Mouse (Mus musculus) gastrocnemius, postnatal 36 days (tissue): ENCODE data around the gene Slc39a1. TPM values are rescaled to one million over a fixed set of nuclear protein-coding genes. Genes with fewer than 3 reads are reported as not detected.
A peak's percentile ranks its signal among the peaks of the same experiment; 100 is the strongest.
"Not testable (repeated sequence)": the region's sequence is repeated elsewhere in the genome, so short reads cannot be mapped to it uniquely, and the experiment has no call there.

ENCODE experiments used
- DNase-seq, 2 experiments: peaks; one replicate each; pipeline ENCODE4 v3.0.0; 2022
- intact Hi-C: fragments of 180-260 bp; cut with DNase I; formaldehyde crosslinking; loops from one replicate; pipeline ENCODE4 v1.15.1; 2025
- total RNA-seq, 2 experiments: library from RNA; stranded (reverse); gene quantifications; 2 replicates each; pipeline ENCODE4 v1.2.3; 2021

Slc39a1 gene
- total RNA-seq, 2 experiments from 2014 or later: 47.5 to 48.3 TPM

DNA sequence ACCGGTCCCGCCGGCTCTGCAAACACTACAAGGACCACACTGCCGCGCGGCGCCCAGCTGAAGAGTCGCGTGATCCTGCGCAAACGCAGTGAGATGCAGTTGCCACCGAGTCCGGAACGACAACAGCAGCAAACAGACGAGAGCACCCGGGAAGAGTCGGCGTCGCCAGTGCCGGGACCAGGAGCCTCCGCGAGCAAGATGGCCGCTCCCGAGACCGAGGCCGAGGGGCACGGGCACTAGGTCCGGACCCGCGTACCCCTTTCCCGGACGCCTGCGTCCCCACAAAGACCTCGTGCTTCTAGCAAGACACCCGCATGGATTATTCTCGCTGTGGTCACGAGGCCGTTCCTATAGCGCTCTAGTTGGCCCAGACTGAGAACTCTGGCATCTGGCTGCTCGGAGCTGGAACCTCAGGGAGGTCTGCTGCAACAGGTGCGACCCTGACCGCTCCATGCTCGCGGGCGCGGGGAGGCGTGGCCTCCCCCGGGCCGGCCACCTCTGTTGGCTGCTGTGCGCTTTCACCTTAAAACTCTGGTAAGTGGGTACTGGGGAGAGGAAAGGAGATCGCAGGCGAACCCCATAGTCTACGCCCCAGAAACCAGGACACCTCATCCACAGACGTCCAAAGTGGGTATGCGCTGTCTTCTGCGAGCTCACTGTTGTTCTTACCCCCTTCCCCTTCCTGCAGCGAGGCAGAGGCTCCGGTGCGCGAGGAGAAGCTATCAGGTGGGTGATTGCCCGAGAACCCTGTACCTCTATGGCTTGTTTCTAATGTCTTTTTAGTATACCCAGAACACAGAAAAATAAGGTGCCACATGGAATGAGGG, 16.3 kb upstream of the Slc39a1 start, which contains the start of gene Jtb:
Jtb (plus strand) TSS at position 91 of the 827 bp plus-strand sequence.
- DNase-seq: peak; percentile 87 to 90
- intact Hi-C loops: no loop called here

DNA sequence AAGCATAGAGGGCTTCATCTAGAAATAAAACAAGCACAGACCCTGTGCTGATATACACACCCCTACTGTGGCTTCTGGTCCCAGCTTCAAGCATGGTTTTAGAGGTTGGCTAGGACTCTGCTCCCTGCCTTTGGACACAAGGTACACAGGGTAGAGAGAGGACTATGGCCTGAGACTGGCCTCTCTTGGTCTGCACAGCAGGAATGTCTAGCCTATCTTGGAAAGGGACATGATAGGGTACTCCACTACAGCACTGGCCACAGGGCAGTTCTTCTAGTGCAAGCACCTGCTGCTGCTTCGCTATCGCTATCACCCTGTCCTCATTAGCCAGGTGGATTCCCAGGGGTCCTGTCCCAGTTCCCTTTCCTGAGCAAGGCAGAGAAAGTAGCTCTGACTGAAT, 6.7 kb upstream of the Slc39a1 start:
- intact Hi-C loops: no loop called here
- no peak for DNase-seq

DNA sequence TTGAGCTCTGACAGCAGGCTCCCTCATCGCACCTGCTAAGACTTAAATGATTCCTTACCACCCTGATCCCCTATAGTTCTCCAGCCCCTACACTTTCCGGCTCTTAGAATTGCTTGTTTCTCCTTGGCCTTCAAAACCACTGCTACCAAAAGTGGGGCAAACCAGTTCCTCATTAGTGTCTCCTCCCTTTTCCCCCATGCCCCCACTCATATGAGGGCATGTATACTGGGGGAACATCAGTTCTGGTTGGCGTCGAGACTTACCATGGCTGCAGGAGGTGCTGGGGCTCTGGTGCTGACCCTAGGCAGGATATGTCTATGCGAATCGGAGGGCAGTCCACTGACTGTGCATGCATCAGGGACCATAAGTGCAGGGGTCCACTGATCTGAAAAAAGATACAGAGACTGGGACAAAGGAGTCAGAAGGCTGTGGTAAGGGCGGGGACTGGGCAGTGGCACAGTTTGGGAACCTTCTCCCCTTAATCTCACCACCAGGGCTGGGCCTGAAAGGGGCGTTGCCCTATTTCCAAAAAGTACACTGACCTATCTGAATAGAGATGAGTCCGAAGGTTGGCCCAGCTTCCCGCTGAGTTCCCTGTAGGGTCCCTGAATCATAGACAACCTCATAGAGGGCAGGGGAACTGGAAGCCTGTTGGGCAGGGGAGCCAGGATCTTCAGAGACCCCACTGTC, 6.2 kb upstream of the Slc39a1 start:
- intact Hi-C loops: no loop called here

DNA sequence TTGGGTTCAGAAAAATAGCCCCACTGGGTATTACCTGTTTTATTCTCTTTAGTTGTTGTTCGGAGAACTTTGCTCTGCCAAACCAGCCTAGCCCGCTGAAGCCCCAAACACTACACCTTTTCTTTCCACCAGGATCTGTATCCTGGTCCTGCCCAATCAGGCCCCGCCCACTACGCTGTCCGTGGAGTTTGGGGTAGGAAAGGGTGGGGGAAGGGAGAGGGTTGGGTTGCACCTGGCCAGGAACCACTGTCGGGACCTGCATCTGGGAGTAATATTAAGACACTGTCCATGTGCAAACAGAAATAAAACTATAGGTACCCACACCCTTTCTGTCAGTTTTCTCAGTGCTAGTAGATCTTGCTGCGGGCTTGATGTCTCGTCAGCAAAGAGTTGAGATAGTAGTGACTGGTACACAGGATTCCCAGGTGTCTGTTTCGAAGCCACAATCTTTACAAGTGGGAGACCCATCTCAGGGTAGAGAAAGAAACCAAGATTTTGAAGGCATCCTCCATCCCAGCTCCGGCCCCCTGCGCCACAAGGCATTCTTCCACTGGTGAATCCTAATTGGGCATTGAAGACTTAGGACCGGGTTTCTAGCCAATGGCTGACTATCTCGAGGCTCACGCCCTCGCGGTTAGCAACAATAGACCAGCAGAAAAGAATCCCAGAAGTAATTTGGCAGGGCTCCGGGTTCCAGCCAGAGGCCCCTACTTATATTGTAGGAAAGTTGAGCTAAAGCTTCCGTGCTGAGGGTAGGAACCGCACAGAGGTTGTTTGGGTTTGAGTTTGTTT, 4.8 kb upstream of the Slc39a1 start, which contains the start of gene Creb3l4:
Creb3l4 (minus strand) TSS at position 529 of the 792 bp plus-strand sequence.
- DNase-seq: no peak
- intact Hi-C loops: no loop called here

More for the DNA sequence above, 6.2 kb upstream of the Slc39a1 start:
- no peak for DNase-seq

DNA sequence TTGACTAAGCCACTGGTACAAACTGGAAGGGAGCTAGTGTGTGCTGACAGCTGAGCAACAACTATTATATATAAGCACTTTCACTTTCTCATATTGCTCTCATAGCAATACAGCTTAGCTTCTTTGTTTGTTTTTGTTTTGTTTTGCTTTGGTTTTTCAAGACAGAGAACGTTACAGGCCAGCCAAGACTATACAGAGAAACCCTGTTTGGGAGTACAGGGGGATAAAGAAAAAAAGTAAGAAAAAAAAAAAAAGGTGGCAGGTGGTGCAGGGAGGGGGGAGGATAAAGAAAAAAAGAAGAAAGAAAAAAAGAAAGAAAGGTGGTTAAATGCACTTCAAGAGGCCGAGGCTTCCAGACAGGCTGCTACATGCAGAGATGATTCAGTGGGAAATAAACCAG, 2.6 kb upstream of the Slc39a1 start:
- DNase-seq: no peak
- intact Hi-C loops: no loop called here

DNA sequence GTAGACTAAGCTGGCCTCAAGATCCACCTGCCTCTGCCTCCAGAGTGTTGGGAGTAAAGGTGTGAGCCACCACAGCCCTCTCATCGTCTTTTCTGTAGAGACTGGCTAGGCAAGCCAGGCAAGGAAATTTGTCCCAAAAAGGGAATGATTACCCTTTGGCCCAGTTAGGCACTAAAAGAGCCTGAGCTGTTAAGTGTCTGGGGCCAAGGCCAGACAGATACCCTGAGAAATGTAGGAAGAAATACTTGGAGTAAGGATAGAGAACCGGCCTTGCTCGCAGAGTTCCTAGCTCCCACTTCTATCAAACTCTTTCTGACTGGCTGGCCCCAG, 377 bp upstream of the Slc39a1 start:
- no peak for DNase-seq
- intact Hi-C loops: no loop called here

DNA sequence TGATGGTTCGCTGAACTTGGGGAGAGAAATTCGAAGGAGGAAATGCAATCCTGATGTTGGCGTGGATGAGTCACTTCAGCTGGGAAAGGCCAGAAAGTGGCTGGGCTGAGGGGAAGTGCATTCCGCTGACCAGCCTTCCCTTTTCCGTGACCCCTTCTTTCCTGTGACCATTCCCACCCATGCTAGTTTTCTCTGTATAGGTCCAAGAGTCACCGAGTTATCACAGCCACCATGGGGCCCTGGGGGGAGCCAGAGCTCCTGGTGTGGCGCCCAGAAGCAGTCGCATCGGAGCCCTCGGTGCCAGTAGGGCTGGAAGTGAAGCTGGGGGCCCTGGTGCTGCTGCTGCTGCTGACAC, 751 bp downstream of the Slc39a1 start:
- intact Hi-C loops: no loop called here

DNA sequence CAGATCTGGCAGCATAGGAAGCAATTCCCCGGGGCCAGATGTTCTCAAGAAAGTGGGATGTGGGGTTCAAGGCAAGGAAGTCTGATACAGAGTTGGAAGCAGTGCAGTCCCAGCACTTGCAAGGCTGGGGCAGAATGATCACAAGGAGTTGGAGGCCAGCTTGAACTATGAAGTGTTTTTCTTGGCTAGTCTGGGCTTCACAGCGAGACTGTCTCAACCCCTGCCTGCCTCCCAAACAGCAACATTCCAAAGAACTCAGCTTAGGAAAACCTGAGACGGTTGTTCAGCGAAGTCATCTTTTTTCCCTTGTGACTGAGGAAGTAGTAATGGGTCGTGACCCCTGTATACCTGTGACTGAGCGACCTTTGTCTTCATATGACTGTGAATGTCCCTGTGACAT, 2.8 kb downstream of the Slc39a1 start:
- intact Hi-C loops: no loop called here
- DNase-seq: no peak

More for the DNA sequence above, 751 bp downstream of the Slc39a1 start:
- DNase-seq: no peak

DNA sequence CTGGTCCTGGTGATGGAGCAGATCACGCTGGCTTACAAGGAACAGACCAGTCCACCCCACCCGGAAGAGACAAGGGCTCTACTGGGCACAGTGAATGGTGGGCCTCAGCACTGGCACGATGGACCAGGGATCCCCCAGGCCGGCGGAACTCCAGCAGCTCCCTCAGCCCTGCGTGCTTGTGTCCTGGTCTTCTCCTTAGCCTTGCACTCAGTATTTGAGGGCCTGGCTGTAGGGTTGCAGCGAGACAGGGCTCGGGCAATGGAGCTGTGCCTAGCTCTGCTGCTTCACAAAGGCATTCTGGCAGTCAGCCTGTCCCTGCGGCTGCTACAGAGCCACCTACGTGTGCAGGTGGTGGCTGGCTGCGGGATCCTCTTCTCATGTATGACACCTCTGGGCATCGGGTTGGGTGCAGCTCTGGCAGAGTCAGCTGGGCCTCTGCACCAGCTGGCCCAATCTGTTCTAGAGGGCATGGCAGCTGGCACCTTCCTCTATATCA, 3.8 kb downstream of the Slc39a1 start:
- intact Hi-C loops, DNase-seq: not testable (repeated sequence)

DNA sequence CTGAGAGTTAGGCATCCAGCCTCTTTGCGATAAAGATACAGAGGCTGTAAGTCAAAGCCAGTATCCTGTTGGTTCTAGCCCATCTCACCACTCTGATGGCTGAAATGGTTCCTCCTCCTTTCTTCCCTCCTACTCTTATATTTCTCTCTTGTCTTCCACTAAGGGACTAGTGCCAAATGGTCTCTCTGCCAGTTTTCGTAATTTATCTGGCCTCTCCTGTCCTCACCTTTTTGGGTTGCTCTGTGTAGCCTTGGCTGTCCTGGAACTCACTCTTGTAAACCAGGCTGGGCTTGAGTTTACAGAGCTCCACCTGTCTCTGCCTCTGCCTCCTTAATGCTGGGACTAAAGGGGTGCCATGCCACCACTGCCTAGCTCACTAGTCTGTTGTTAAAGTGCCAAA, 4.7 kb downstream of the Slc39a1 start:
- DNase-seq, intact Hi-C loops: not testable (repeated sequence)

DNA sequence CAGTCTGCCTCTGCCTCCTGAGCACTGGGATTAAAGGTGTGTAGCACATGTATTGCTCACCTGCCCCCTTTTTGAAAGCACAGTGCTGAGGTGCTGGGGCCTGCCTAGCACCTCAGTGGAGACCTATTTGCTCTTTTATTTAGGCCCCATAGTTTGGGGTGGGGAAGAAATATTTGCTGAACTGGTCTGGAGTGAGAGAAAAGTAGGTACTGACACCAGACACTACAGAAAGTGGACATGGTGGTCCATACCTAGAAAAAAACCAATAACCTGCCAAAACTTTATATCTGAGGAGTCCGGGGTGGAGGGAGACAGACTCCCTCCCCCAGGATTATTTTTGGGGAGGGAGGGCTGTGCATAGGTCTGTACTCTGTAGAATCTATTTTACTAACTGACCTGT, 5.2 kb downstream of the Slc39a1 start:
- DNase-seq, intact Hi-C loops: not testable (repeated sequence)

DNA sequence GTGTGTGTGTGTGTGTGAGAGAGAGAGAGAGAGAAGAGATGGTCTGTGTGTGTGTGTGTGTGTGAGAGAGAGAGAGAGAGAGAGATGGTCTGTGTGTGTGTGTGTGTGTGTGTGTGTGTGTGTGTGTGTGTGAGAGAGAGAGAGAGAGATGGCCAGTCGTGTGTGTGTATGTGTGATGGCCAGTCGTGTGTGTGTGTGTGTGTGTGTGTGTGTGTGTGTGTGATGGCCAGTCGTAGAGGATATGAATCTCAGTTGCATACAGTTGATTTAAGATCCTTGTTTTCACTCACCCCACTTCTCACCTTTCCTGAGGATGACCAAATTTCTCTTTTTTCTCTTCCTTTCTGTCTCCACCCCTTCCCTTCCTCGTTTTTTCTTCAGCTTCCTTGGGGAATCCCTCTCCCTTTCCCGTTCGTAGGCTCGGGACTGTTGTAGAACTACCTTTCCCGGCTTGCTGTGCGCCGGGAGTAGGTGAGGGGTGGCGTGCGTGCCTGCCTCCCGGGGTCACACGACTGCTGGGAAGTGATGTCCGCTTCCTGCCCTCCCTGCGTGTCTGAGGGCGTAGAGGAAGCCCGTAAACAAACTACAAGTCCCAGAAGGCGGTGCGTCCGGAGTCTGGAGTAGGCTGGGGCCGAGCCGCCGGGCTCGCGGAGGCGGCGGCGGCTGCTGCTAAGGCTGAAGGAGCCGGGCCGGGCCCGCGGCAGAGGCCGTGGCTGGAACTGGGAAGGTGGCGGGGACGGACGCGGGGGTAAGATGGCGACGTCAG, 5.9 kb downstream of the Slc39a1 start, which contains the start of gene Crtc2:
Crtc2 (plus strand) TSS at position 511 of the 766 bp plus-strand sequence.
- peak; percentile 86 to 94 for DNase-seq
- intact Hi-C loops: no loop called here

DNA sequence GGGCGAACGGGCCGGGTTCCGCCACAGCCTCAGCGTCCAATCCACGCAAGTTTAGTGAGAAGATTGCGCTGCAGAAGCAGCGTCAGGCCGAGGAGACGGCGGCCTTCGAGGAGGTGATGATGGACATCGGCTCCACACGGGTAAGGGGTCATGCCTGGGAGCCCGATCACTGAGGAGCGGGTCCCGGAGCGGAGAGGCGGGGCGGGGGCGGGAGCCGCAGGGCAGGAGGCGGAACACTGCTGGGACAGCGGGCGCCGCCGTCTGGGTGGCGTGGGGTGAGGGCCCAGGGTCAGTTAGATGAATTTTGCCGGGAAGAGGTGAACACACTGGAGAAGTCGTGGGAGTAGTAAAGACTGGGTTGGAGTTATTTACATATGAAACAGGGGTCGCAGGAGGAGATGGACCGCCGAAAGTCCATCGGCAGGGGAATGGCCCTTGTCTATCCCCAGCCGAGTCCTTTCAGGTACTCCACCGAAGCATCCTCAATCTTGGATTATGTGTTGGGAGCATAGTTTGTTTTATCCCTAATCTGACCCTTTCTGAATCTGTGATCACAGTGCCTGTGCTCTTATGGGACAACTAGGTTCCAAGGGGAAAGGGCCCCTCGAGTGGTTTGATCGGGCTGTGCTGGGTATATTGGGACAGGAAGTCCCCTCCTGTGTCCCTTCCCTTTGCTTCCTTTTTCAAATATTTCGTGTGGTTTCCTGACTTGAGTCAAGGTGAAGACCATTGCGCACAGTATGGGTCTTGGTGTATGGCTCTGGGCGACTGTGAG, 6.6 kb downstream of the Slc39a1 start:
- intact Hi-C loops: no loop called here
- DNase-seq: no peak

DNA sequence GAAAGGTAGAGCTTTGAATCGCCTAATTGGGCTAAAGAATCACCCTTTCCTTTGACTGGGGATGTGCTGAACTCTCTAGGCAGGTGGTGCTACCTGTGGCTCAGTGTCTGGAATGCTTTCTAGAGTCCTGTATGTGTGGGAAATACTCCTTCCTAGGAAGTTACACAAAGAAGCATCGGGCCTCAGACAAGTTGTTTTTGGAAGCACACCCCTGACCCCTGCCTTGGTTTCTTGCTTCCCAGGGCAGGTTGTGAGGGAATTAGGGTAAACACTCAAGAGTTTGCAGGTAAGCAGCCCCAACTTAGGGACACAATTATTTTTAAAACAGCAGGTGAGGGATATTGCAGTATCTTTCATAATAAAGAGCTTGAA, 7.2 kb downstream of the Slc39a1 start:
- intact Hi-C loops: no loop called here
- DNase-seq: no peak

DNA sequence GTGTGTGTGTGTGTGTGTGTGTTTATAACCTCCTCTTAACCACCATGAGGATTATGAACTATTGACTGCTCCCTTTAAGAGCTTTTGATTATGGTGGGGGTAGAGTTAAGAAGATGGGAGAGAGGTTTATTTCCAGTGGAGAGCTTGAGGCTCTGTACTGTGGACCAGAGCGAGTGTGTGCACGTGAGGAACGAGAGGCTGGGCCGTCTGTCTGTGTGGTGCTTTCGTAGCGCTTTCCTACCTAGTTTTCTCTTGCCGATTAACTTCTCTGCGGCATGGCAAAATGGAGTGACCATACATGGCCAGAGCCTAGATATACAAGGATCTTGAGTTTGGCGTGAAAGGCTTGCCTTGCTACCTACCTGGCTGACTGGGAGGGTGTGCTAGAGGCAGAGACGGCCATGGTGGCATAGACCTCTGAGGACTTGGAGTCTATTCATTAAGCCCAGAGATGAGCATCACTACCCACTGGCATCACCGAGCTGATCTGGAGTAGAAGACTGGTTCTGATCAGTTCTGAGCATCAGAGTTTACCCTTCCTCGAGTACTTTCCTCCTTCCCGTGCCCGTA, 7.9 kb downstream of the Slc39a1 start:
- intact Hi-C loops: no loop called here
- no peak for DNase-seq

DNA sequence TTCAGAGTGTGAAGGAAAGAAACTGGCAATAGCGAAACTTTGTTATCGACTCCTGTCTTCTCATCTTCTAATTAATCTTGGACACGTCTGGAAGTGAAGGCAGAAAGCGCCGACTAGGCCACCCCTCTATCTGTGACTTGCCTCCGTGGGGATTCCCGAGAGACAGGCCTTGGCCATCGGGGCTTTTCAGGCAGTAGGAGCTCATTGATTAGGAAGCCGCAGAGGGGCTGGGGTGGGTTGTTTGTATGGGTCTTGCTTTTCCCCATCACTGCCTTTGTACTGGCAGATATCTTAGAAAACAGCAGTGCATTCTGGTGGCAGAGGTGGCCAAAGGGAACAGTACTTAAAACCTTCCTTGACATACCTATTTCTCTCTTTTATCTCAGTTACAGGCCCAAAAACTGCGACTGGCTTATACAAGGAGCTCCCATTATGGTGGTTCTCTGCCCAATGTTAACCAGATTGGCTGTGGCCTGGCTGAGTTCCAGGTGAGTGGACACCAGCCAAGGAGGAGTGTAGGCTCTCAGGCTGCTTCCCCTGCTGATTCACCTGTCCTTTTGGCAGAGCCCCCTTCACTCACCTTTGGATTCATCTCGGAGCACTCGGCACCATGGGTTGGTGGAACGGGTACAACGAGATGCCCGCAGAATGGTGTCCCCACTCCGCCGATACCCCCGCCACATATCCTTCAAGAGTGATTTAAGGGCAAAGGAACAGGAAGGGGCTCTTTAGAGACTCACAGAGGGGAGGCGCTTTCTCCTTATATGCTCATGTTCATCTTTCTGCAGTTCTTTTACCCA, 9.0 kb downstream of the Slc39a1 start:
- intact Hi-C loops: no loop called here
- DNase-seq: no peak

DNA sequence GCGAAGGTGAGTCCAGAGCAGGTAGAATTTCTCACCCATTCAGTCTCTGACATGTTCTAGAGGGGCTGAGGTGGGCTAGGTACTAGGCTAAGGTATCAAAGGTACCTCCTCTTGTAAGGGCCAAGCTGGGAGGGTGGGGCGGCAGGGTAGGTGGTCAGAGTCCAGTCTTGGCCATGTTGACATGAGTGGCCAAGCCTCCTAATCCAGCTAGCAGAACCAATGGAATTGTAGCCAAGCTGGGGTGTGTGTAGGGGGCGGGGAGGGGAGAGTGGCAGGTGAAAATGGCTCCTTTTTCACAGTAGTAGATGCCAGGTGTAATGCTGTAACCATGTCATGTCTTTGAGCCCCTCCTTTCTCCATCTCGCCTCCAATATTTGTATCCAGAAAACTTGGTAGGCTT, 10.5 kb downstream of the Slc39a1 start:
- DNase-seq: no peak
- intact Hi-C loops: no loop called here

DNA sequence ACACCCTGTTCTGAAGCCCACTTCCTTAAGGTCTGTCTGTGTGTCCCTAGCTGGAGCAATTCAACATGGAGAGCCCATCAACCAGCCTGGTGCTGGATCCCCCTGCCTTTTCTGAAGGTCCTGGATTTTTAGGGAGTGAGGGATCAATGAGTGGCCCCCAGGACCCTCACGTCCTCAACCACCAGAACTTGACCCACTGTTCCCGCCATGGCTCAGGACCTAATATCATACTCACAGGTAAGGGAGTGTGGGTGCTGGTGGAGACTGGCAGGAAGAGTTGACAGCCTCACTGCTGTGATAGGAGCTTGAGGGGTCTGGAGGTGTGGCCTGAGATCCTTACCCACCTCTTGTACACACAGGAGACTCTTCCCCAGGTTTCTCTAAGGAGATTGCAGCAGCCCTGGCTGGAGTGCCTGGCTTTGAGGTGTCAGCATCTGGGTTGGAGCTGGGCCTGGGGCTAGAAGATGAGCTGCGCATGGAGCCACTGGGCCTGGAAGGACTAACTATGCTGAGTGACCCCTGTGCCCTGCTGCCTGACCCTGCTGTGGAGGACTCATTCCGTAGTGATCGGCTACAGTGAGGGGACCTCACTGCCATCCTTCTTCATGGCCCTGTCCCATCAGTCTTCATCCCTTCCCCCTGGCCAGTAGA, 15.3 kb downstream of the Slc39a1 start:
- intact Hi-C loops: no loop called here

More for the DNA sequence above, 15.3 kb downstream of the Slc39a1 start:
- no peak for DNase-seq
